Mouse (Mus musculus): ENCODE measurements around the gene Edf1. TPM values are rescaled to one million over a fixed set of nuclear protein-coding genes. Genes with fewer than 3 reads are reported as not detected.

Edf1 gene
- total and polyA plus RNA-seq, 3 experiments, result 188 to 215 (median 202) TPM

DNA sequence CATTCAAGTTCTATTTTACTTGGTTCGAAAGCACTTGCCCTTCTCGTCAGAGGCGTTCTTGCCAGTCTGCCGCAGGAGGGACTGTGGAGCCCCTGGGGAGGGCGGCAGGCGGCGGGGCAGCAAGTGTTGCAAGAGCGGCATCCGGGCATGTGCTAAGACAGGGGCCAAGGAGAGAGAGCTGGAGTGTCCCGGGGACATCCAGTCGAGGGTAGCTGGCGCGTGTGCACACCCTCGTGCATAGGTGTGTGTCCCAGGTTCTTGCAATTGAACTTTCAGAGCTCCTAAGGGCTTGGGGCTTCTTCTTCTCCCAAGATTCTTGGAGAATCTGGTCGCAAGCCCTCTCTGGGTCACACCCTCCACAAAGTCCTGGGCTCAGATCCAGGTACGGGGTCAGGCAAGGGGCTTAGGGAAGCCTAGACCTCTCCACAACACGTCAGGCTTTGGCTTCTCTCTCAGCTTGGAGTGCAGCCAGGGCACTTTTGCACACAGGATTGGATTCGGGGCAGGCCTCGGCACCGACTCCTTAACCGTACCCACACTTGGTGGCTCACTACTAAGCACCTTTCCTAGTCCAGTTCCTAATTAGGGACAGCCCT is 17.9 kb downstream of the Edf1 start:
- Histone ChIP-seq H3K4me2 (ENCODE audit: insufficient read depth, low read depth, poor library complexity, severe bottlenecking) (peak overlapping the region; percentile 18), H3K4me1 (ENCODE audit: control insufficient read depth in 1 of 2, insufficient read depth in 2 of 2) (peaks cover 5 to 29% of the 10 kb centered on the region in 2 experiments; a peak in 3 of 4 replicates), H3K9ac (ENCODE audit: insufficient read depth, low read depth) (peak overlapping the region; percentile 80), H3K36me3 (replicated peaks in 1 of 2; ENCODE audit: control insufficient read depth in 1 of 2, insufficient read depth in 1 of 2, low read length in 1 of 2) (peaks cover 14 to 67% of the 10 kb centered on the region in 2 experiments), H3K27me3 (replicated peaks) (no peaks in the 10 kb centered on the region), H3K9me3 (replicated peaks; ENCODE audit: low read length) (peaks cover 39% of the 10 kb centered on the region), H3K4me3 (replicated peaks in 1 of 3; ENCODE audit: low read depth in 2 of 3, low read length in 2 of 3, poor library complexity in 1 of 3) (peak overlapping the region; percentile 20 to 55 (median 31)), H3K79me2 (replicated peaks; ENCODE audit: control insufficient read depth, extremely low read depth, insufficient read depth, poor library complexity, severe bottlenecking) (no peaks in the 10 kb centered on the region), H3K27ac (ENCODE audit: insufficient read depth, low read depth) (peak overlapping the region; percentile 54)
- peak; percentile 47 for DNase-seq (ENCODE audit: extremely low read depth)
- TF ChIP-seq UBTF (IDR thresholded peaks at IDR 0.05; ENCODE audit: low read depth, low read length) (no peak), SMC3 (IDR thresholded peaks at IDR 0.05; ENCODE audit: low read depth, low read length) (no peak), ZMIZ1 (IDR thresholded peaks at IDR 0.05; ENCODE audit: low read depth, low read length) (no peak), ZC3H11A (IDR thresholded peaks at IDR 0.05; ENCODE audit: low read depth, low read length) (no peak), RAD21 (IDR thresholded peaks at IDR 0.05; ENCODE audit: low read depth, low read length) (no peak)
- in situ Hi-C loops (cut with MboI; ENCODE audit: low pct_ligation_motif_present, low pct_unique_long_range_greater_than_20kb, low sequenced_read_pairs) (no loop called here), dilution Hi-C loops (cut with MboI; ENCODE audit: extremely low pct_ligation_motif_present, extremely low pct_unique_long_range_greater_than_20kb, low sequenced_read_pairs) (no loop called here)

GRCm38 (mm10) chr2:25576028-25576850 is 18.6 kb downstream of the Edf1 start:
- peaks cover 9 to 36% of the 10 kb centered on the region in 2 experiments; a peak in 3 of 4 replicates for H3K4me1 ChIP-seq (ENCODE audit: control insufficient read depth in 1 of 2, insufficient read depth in 2 of 2)
- peaks cover 14 to 60% of the 10 kb centered on the region in 2 experiments for H3K36me3 ChIP-seq (replicated peaks in 1 of 2; ENCODE audit: control insufficient read depth in 1 of 2, insufficient read depth in 1 of 2, low read length in 1 of 2)
- no peak overlapping the region for H3K4me3 ChIP-seq (replicated peaks in 1 of 3; ENCODE audit: low read depth in 2 of 3, low read length in 2 of 3, poor library complexity in 1 of 3)
- H3K27ac ChIP-seq (ENCODE audit: insufficient read depth, low read depth), result no peak overlapping the region; the same call in 1 of the 2 replicates
- in situ Hi-C loops (cut with MboI; ENCODE audit: low pct_ligation_motif_present, low pct_unique_long_range_greater_than_20kb, low sequenced_read_pairs), result no loop called here
- TF ChIP-seq USF1 (IDR thresholded peaks at IDR 0.05; ENCODE audit: low read depth, low read length) (no peak), ETS1 (conservative IDR thresholded peaks at IDR 0.05; ENCODE audit: low read depth, low read length) (no peak), GABPA (IDR thresholded peaks at IDR 0.05; ENCODE audit: insufficient replicate concordance, low read depth, low read length) (no peak), MXI1 (IDR thresholded peaks at IDR 0.05; ENCODE audit: low read depth, low read length) (no peak)
- peaks cover 39% of the 10 kb centered on the region for H3K9me3 ChIP-seq (replicated peaks; ENCODE audit: low read length)
- dilution Hi-C loops (cut with MboI; ENCODE audit: extremely low pct_ligation_motif_present, extremely low pct_unique_long_range_greater_than_20kb, low sequenced_read_pairs), result no loop called here
- H3K9ac ChIP-seq (ENCODE audit: insufficient read depth, low read depth), result 0 out of 2 replicates have a peak overlapping the region, but pooled peaks have one; percentile 80
- no peak for DNase-seq (ENCODE audit: extremely low read depth)
- no peaks in the 10 kb centered on the region for H3K79me2 ChIP-seq (replicated peaks; ENCODE audit: control insufficient read depth, extremely low read depth, insufficient read depth, poor library complexity, severe bottlenecking)
- H3K27me3 ChIP-seq (replicated peaks), result no peaks in the 10 kb centered on the region
- no peak overlapping the region for H3K4me2 ChIP-seq (ENCODE audit: insufficient read depth, low read depth, poor library complexity, severe bottlenecking)
